Mouse (Mus musculus): ENCODE results near the gene Ccnd3.

Gene Ccnd3

DNA sequence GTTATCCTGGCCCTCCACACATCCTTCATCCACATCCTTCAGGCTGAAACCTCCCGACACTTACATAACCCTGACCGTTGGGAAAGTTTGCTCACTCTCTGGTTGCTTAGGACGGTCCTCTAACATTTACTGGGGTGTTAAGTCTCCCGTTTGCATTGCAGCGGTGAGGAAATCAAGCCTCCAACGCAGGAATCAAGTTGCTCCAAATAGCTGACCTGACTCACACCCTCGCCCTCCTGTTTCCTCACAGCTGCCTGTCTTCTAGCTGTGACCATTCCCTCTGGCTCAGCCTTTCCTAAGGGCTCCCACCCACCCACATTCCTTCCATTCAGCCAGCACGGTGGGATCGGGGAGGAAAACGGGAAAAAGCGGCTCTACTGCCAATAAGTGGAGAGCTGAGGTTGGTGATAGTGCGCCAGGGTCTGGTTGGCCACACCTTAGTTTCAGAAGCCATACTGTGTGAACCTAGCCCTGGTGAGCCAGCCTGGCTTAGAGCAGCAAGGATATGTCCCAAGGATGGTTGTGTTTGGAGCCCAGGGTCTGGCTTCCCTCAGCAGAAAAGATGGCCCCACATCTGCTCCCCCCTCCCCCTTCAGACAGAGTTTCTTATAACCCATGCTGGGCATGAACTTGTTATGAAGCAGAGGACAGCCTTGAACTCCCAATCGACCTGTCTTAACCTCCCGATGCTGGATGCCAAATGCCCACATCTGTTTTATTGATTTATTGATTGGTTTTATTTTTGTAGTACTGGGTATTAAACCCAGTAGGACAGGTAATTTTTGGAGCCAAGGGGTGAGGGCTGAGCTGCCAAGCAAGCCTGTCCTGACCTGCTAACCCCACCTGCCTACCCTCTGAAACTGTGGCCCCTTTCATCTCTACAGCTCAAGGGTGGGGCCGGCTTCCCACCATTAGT lies 32.2 kb upstream of the Ccnd3 start:
- ChIA-PET POLR2A (interaction anchor here in 3 of 4 experiments (0.5 to 2.4 kb wide), 18 partner anchors 10 to 151 kb away, joined by 3 to 10 read pairs (median 4); partner anchors contain the start of gene Taf8 (in 2 of the 3)), CTCF (interaction anchor here (0.5 to 4.4 kb wide), 42 partner anchors 9 to 1770 kb away, joined by 3 to 30 read pairs (median 3); partner anchors contain the start of genes 1700001C19Rik (in 1 of the 4) and AI661453 (in 1 of the 4))

DNA sequence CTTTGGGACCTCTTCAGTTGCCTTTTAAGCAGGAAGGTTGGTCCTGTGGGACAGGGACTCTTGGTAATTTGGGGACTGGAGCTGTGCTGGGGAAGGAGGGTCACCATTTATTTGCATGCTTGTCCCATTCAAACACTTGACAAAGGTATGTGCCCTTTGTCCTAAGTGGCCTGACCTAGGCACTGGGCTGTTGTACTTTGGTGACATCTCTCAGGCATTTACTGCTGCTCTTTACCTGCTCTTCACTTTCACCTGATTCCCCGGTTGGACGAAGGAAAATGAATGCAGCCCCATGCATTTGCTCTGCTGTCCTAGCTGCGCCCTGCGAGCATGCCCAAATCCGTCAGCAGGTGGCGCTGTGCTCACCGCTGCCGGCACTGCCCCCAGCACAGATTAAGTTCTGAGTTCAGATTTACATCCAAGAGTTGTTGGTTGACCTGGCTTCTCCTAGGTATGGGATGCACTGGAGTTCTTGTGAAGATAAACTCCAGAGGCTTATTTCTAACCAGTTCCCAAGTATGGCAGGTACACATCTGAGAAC lies 31.3 kb upstream of the Ccnd3 start:
- POLR2A ChIA-PET, result interaction anchor here in 3 of 4 experiments (0.6 to 2.4 kb wide), 10 partner anchors 11 to 125 kb away, joined by 3 to 10 read pairs (median 4); partner anchors contain the start of gene Taf8 (in 1 of the 3)
- CTCF ChIA-PET, result interaction anchor here (0.5 to 4.4 kb wide), 36 partner anchors 8 to 434 kb away, joined by 3 to 30 read pairs (median 4); partner anchors contain the start of genes 1700001C19Rik (in 1 of the 4) and AI661453 (in 1 of the 4)

DNA sequence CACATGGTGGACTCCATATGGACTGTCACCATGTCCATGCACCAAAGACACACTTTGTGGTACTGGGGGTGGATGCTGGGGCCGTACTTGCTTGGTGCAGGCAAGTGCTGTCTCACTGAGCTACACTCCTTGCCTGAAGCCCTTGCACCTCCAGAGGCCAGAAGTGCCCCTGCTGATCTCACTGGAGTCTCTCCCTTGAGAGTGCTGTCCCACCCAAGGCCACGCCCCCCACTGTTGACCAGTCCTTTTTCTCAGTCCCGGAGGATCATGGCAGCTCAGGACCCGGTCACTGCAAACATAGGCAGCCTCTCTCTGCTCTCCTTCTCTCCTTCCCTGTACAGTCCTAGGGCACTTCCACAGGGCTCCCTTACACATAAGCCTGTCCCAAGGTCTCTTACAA lies 30.6 kb upstream of the Ccnd3 start:
- POLR2A ChIA-PET, result interaction anchor here in 2 of 4 experiments (1.0 to 2.4 kb wide), 2 partner anchors 10 to 37 kb away, joined by 3 to 8 read pairs; no protein-coding TSS in a partner anchor
- CTCF ChIA-PET, result interaction anchor here (0.6 to 4.4 kb wide), 10 partner anchors 8 to 1476 kb away, joined by 3 to 30 read pairs (median 4); no protein-coding TSS in a partner anchor

DNA sequence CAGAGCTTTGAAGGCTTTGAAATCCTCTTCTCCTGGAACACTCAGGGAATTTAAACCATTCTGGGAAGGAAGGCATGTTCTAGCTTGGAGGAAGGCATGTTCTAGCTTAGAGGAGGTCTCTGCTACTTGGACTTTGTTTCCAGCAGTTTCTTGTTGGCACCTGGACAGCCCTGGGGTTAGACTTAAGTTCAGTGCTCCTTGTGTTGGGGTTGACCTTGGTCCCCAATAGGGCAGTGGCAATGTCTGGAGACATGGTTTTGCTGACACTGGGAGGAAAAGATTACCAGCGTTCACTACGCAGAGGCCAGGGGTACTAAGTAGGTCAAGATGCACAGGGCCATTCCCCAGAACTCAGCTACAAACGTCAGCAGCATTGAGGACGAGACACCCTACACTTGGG lies 29.7 kb upstream of the Ccnd3 start:
- ChIA-PET CTCF (interaction anchor here in 3 of 4 experiments (0.5 to 2.0 kb wide), 35 partner anchors 9 to 563 kb away, joined by 3 to 7 read pairs (median 3); partner anchors contain the start of genes Ccnd3 (in 1 of the 3), Gm21981 (in 1 of the 3), Guca1b (in 1 of the 3) and Prickle4 (in 1 of the 3)), POLR2A (interaction anchor here in 3 of 4 experiments (0.7 to 1.9 kb wide), 13 partner anchors 9 to 120 kb away, joined by 3 to 5 read pairs (median 3); partner anchors contain the start of gene 1700001C19Rik (in 1 of the 3))

DNA sequence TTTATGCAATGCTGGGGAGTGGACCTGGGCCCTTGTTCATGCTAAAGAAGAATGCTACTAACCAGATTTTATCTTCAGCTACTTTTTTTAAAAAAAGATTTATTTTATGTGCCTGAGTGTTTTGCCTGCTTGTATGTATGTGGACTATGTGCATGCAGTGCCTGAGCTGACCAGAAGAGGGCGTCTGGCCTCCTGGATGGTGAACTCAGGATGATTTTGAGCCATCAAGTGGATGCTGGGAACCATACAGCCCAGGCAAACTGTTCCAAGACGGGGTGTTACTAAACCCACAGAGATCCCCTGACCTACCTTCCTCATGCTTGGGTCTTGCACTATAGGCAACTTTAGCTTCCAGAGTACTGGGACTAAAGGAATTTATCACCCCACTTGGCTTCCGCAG lies 29.1 kb upstream of the Ccnd3 start:
- CTCF ChIA-PET, result interaction anchor here in 3 of 4 experiments (0.5 to 2.0 kb wide), 34 partner anchors 8 to 564 kb away, joined by 3 to 7 read pairs (median 3); partner anchors contain the start of genes Ccnd3 (in 1 of the 3), Gm21981 (in 1 of the 3), Guca1b (in 1 of the 3) and Prickle4 (in 1 of the 3)
- POLR2A ChIA-PET, result interaction anchor here in 3 of 4 experiments (0.7 to 1.9 kb wide), 20 partner anchors 9 to 127 kb away, joined by 3 to 6 read pairs (median 3); partner anchors contain the start of genes 1700001C19Rik (in 1 of the 3) and Guca1b (in 1 of the 3)

DNA sequence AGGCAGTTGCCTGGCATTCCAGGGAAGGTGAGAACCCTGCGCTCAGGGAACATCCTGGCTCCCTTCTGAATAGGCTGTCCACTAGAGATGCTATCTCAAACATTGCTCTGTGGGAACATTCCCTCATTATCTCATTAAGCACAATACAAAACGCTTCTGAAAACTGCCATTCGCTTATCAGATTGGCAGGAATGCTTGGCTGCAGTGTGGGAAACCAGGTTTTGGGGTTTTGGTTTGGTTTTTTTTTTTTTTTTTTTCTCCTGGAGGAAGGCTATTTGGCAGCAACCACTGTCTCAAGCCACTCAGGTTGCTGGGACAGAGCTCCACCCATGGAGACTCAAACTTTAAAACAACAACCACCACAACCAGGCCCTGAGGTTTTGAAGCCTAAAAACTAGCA lies 25.0 kb upstream of the Ccnd3 start:
- POLR2A ChIA-PET, result interaction anchor here (0.6 to 1.9 kb wide), 12 partner anchors 22 to 590 kb away, joined by 3 to 8 read pairs (median 3); partner anchors contain the start of genes Ccnd3 (in 1 of the 4), Taf8 (in 1 of the 4) and Usp49 (in 1 of the 4)
- CTCF ChIA-PET, result interaction anchor here (0.6 to 1.4 kb wide), 9 partner anchors 12 to 548 kb away, joined by 3 to 5 read pairs (median 3); partner anchors contain the start of genes AI661453 (in 1 of the 4) and Prickle4 (in 1 of the 4)

DNA sequence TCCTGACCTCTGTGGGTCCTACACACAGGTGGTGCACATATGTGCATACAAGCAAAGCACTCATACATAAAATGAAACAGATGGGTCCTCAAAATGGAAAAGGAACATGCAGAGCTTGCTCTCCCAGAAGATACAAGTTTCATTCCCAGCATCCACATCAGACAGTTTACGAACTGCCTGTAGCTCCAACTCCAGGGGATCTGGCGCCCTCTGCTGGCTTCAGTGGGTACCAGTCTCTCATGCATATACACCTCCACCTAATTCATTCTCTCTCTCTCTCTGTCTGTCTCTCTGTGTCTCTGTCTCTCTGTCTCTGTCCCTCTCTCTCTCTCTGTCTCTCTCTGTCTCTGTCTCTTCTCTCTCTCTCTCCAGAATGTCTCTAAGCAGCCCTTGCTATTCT lies 22.4 kb upstream of the Ccnd3 start:
- ChIA-PET CTCF (interaction anchor here (0.6 to 2.2 kb wide), 74 partner anchors 8 to 1484 kb away, joined by 3 to 30 read pairs (median 3); partner anchors contain the start of genes Taf8 (in 3 of the 4), 1700001C19Rik (in 1 of the 4) and Guca1b (in 1 of the 4)), POLR2A (interaction anchor here in 3 of 4 experiments (0.6 to 3.8 kb wide), 16 partner anchors 8 to 170 kb away, joined by 3 to 23 read pairs (median 4); partner anchors contain the start of genes Guca1b (in 1 of the 3) and Taf8 (in 1 of the 3))

DNA sequence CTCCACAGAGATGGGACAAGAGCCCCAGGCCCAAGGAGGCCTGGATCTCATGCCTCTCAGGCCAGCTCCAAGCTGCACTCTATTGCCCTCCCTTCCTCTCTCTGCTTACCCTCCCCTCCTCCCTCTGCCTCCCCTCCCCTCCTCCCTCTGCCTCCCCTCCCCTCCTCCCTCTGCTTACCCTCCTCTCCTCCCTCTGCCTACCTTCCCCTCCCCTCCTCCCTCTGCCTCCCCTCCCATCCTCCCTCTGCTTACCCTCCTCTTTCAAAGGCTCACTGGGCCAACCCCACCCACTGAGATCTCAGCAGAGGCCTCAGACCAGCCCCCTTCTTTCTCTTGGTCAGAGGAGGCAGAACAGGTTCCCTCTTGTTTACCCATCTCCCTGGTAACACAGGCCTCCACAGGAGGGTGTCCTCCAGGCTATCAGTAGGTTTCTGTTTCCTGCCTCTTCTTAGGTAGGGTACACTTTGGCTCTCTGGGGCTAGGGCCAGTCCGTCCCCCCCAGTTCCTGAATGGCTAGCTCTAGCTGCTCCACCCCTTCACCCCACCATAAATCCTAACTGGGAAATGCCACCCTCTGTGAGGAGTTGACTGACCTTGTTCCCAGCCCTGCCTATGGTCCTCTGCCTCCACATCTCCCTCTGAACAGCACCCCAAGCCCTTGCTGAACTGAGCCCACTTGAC lies 20.5 kb upstream of the Ccnd3 start:
- ChIA-PET CTCF (interaction anchor here in 3 of 4 experiments (0.6 to 1.6 kb wide), 12 partner anchors 8 to 1798 kb away, joined by 3 to 8 read pairs (median 4); partner anchors contain the start of gene Mrpl14 (in 1 of the 3)), POLR2A (interaction anchor here (0.5 to 3.8 kb wide), 25 partner anchors 9 to 280 kb away, joined by 3 to 23 read pairs (median 4); partner anchors contain the start of genes Taf8 (in 2 of the 4), Ccnd3 (in 1 of the 4) and Guca1b (in 1 of the 4))

DNA sequence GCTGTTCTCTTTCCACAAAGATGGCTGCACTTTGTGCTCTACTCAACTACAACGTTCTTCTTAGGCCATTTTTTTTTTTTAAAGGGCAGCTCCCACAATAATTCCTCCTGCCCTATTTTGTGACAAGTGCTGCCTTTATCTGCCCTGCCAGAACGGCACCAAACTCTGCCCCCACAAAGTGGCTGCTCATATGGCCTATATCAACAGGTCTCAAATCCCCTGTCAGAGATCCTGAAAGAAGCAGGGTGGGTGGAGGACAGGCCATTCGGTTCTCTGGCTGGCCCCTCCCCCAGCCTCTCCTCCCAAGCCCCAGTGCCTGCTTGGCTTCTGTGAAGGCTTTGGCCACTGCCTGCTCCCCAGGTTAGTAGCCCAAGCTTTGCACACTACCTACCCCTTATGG lies 19.9 kb upstream of the Ccnd3 start:
- CTCF ChIA-PET, result interaction anchor here in 3 of 4 experiments (0.6 to 1.6 kb wide), 7 partner anchors 8 to 1799 kb away, joined by 3 to 8 read pairs (median 4); partner anchors contain the start of gene Mrpl14 (in 1 of the 3)
- POLR2A ChIA-PET, result interaction anchor here (0.9 to 3.7 kb wide), 16 partner anchors 8 to 254 kb away, joined by 3 to 23 read pairs (median 4); partner anchors contain the start of gene Taf8 (in 2 of the 4)

DNA sequence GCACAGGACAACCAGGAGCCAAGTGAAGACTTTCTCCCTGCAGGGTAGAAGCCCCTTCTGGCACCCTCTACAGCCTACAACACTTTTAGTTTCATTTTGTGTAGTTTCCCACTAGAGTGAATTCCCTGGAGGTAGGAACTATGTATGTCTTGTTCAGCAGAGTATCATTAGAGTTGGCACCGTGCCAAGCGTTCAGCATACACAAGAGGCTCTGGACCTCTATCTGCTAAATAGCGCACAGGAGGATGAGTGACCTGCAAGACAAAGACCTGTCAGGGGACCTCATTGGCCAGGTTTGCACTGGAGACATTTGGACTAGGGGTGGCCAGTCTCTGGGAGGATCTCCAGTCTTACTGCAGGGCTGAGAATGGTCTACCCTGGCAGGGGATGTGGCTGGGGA lies 19.1 kb upstream of the Ccnd3 start:
- ChIA-PET POLR2A (interaction anchor here in 2 of 4 experiments (0.6 to 1.6 kb wide), 3 partner anchors 16 to 1564 kb away, joined by 3 to 8 read pairs (median 4); partner anchors contain the start of gene Taf8 (in 1 of the 2)), CTCF (no interaction called here)

DNA sequence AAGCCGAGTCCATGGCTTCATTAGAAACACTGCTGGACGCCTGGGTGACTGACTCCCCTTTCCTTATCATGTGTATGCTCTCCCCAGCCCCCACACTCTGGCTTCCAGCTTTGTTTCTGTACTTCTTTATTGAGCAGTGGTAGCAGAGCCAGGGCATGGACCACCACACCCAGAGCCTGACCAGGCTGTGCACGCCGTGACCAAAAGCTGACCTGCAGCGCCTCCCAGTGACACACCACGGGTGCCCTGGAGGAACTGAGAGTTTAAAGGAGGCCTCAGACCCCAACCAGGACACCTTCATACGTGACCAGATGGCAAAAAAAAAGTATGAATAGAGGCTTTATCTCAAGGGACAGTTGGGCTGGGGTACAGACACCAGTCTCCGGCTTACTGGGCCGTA lies 14.1 kb upstream of the Ccnd3 start:
- CTCF ChIA-PET, result interaction anchor here in 2 of 4 experiments (0.5 to 2.1 kb wide), 7 partner anchors 8 to 452 kb away, joined by 3 to 6 read pairs (median 3); no protein-coding TSS in a partner anchor
- POLR2A ChIA-PET, result interaction anchor here in 3 of 4 experiments (0.5 to 10.9 kb wide), 11 partner anchors 8 to 108 kb away, joined by 3 to 111 read pairs (median 4); partner anchors contain the start of genes Ccnd3 (in 2 of the 3) and Taf8 (in 2 of the 3)

DNA sequence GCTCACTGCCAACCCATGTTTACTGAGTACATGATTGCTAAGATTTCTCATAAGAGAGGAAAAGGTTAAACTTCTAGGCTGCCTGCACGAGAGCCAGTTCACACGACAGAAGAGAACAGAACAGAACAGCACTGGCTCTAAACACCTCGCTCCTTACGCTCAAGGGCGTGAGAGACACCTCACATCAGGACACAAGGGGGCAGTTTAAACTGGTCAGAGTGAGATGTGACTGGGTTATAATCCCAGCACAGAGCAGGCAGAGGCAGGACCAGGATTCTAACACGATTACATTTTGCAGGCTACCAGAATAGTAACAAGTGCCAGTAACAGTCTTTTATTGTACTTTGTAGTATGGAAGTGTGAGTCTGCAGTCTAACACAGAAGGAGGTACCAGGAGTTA lies 12.1 kb upstream of the Ccnd3 start:
- CTCF ChIA-PET, result interaction anchor here in 2 of 4 experiments (0.6 to 1.6 kb wide), 5 partner anchors 8 to 112 kb away, joined by 3 to 6 read pairs (median 4); no protein-coding TSS in a partner anchor
- POLR2A ChIA-PET, result interaction anchor here in 3 of 4 experiments (0.6 to 10.9 kb wide), 16 partner anchors 8 to 352 kb away, joined by 3 to 111 read pairs (median 5); partner anchors contain the start of genes Ccnd3 (in 2 of the 3) and Taf8 (in 2 of the 3)

DNA sequence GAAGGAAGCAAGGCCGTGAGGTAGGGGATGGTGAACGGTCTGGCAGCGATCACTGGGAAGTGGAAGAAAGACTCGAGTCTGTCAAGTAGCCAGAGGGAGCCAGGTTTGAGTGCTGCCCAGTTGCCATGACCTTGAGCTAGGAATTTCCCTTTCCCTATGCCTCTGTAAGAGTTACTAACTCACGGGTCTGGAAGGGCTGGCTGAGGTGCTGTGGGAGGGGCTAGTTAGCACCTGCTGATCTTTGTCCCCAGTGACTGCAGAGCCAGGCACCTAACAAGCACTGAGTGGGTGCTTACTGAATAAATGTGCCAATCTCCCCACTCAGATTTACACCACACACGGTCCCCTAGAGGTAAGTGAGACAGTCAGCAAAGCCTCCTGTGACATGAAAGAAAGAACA lies 11.2 kb upstream of the Ccnd3 start:
- CTCF ChIA-PET, result interaction anchor here in 2 of 4 experiments (0.6 to 1.6 kb wide), 5 partner anchors 9 to 82 kb away, joined by 3 to 4 read pairs (median 3); partner anchors contain the start of gene Taf8 (in 1 of the 2)
- POLR2A ChIA-PET, result interaction anchor here in 3 of 4 experiments (0.5 to 10.9 kb wide), 26 partner anchors 9 to 604 kb away, joined by 3 to 111 read pairs (median 4); partner anchors contain the start of genes Taf8 (in 3 of the 3), Ccnd3 (in 2 of the 3) and Tbcc (in 1 of the 3)

DNA sequence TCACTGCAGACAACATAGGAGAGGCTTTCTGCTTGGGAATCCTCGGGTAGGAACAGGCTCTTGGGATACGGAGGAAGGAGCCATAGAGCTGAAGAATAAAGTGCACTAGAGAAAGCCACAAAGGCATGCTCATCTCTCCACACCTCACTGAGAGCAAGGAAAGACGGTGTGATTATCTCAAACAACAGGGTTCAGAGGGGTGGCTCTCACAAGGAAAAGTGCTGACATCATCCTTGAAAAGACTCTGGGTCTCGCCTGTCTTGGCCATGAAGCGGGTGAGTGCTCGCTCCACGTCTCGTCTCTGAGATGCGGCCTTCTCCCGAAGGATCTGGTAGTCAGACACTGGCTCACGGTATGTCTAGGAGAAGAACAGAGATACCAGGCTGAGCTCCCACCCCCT lies 10.7 kb upstream of the Ccnd3 start:
- ChIA-PET POLR2A (interaction anchor here in 3 of 4 experiments (0.7 to 10.9 kb wide), 24 partner anchors 8 to 604 kb away, joined by 3 to 111 read pairs (median 4); partner anchors contain the start of genes Taf8 (in 3 of the 3), Ccnd3 (in 2 of the 3) and Tbcc (in 1 of the 3)), CTCF (interaction anchor here in 2 of 4 experiments (0.5 to 1.6 kb wide), 5 partner anchors 8 to 547 kb away, joined by 3 to 6 read pairs (median 3); partner anchors contain the start of gene Taf8 (in 1 of the 2))

DNA sequence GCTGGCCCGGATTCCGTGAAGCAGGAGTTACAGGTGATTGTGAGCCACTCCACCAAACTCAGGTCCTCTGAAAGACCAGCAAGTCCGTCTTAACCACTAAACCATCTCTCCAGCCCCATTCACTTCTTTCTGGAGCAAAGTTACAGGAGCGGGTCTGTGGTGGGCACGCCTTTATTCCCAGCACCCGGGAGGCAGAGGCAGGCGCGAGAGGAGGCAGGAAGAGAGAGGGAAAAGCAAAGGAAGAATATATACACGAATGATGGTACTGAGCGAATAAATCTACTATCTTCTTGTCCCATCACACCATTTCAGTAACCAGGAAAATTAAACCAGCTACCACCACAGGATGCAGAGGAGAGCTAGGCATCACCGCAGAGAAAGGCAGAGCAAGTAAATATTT lies 3.3 kb upstream of the Ccnd3 start:
- POLR2A ChIA-PET, result interaction anchor here (0.5 to 14.7 kb wide), 56 partner anchors 9 to 860 kb away, joined by 3 to 220 read pairs (median 4); partner anchors contain the start of genes Bicral (in 1 of the 4) and Usp49 (in 1 of the 4)
- CTCF ChIA-PET, result interaction anchor here (0.6 to 2.1 kb wide), 11 partner anchors 10 to 225 kb away, joined by 3 to 35 read pairs (median 5); partner anchors contain the start of genes Gm21981 (in 1 of the 4), Pgc (in 1 of the 4) and Prickle4 (in 1 of the 4)

Data from embryonic stem cell, embryonic (primary cell).